Mouse (Mus musculus) kidney, adult 8-10 months (tissue): ENCODE measurements at regions not wholly inside any gene's neighbourhood (a gene's known extent, or its start where the extent isn't known, plus 50 kb on each side); places are given as distances from the start of the nearest gene placed in this dataset.

Experiments
- DNase-seq, 2 experiments: peaks; one replicate each; pipeline ENCODE4 v3.0.0; 2022

DNA sequence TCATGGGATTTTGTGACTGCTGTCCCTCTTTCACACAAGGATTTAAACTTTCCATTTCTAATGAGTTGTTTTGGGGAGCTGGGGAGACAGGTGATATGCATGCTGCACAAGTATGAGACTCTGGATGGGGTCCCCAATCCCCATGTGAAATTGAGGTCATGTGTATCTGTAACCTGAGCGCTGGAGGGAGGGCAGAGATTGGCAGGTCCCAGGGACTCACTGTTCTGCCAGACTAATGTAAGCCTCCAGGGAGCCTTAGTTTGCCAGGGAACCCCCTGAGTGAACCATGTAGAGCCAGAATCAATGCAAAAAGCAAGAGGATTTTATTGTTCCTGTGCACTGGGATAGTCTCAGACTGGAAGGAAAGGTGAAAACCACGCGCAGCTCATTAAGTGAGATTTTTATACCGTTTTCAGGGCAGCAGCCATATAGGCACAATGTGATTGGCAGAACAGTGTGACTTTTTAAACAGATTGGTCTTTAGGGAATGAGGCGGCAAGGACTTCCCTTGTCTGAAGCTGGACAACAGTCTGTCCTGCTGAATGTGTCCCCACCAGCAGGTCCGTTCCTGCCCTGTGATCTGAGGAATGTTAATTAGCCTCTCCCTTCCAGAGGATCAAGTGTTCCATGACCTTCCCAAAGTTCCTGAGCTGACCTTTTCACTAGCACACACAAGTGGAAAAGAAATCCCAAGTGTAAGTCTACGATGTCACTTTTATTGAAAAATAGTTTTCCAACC, 59.9 kb upstream of the Oxgr1 start:
- peak in 1 of 2 experiments; percentile 9 for DNase-seq

GRCm38 (mm10) chr14:120102749-120103142, 60.5 kb upstream of the Oxgr1 start:
- no peak for DNase-seq

DNA sequence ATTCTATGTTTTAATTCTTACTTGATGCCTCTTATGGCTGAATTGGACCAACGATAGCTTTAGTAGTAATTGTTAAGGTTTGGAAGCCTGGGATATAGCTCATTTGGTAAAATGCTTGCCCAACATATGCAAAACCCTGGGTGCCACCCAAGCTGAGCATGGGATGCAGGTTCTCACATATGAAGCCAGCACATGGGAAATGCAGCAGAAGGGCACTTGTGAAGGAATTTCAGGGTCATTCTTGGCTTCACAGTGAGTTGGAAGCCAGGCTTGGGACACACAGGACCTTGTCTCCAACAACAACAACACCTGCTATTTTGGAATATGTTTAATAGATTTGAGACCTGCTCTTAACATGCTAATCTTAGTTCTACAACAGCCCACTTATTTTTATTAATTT, 67.6 kb upstream of the Oxgr1 start:
- DNase-seq, result no peak

- DNase-seq, result no peak
Observed at GRCm38 (mm10) chr14:120113316-120113715, 71.1 kb upstream of the Oxgr1 start.

- DNase-seq, result no peak
Observed at GRCm38 (mm10) chr14:120118582-120118981, 76.3 kb upstream of the Oxgr1 start.

GRCm38 (mm10) chr14:120119094-120119501, 76.9 kb upstream of the Oxgr1 start:
- no peak for DNase-seq

DNA sequence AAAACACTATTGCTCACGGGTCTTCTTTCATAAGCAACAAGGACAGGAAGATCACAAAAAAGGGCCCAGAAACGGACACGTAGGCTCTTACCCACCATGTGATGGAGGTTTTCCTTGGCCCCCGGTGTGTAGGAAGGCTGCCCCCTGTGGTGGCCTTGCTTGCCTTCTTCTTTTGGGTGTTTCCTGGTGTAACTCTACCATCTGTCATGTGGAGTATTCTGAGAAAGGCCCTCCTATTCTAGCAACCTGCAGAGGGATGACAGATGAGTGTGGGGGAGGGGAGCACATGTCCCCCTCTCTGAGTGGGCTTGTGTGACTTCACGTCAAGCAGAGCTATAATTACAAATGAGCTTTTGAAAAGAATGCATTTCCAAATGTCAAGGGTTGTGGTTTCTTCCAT, 77.3 kb upstream of the Oxgr1 start:
- DNase-seq, result no peak

DNA sequence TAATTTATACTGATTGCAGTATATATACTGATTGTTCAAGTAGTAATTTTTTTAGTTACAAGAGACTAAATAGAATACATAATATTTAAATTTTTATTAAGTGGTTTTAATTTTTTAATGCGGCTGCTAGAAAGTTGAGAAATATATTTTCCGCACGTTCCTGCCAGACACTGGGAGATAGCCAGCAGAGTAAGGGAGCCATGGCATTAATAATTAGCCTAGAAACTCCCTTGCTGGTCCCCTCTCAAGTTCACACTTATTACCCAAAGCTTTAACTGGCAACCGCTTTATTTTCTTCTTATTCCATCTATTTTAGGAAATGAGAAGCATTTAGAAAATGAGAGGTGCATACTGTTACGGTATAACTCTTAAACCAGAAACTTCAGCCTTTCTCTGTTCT, 78.0 kb upstream of the Oxgr1 start:
- DNase-seq, result no peak

- no peak for DNase-seq
Observed at GRCm38 (mm10) chr14:120125315-120125714, 83.1 kb upstream of the Oxgr1 start.

- no peak for DNase-seq
Observed at GRCm38 (mm10) chr14:120127481-120127880, 85.2 kb upstream of the Oxgr1 start.

GRCm38 (mm10) chr14:120134346-120135008, 92.2 kb upstream of the Oxgr1 start:
- no peak for DNase-seq

- DNase-seq, result no peak
Observed at GRCm38 (mm10) chr14:120135198-120135597, 93.0 kb upstream of the Oxgr1 start.

DNA sequence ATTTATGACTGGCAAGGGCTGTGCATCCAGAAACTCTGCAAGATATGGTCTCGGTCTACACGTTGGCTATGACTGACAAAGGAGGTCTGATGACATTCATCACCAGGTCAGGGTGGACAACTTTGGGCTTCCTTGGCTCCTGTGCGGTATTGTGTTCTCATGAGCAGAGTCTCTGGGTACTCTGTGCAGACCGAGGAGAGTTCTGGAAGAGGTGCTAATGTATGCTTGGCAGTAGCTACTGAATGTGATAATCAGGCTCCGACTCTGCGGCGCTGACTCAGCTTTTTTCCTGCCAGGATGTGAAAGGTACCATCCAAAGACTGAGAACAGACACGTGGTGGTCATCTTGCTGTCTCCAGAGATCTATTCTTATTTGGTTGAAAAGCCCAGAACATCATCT, 94.5 kb upstream of the Oxgr1 start:
- DNase-seq, result no peak

GRCm38 (mm10) chr14:120137680-120138136, 95.5 kb upstream of the Oxgr1 start:
- peak; percentile 89 to 93 for DNase-seq

DNA sequence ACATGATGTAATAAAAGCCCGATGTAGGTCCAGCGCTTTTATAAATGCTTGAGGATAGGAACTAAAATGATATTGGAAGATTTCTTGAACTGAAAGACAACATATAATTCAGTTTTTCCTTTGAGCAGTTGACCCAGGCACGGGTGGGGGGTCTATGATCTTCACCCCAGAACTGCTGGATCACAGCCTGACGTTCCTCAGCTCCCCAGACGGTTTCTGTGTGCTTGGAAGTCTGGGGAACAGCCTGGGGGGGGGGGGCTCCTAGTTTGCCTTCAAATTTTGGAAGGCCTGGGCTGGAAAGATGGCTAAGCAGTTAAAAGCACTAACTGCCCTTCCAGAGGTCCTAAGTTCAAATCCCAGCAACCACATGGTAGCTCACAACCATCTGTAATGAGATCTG, 96.3 kb upstream of the Oxgr1 start:
- DNase-seq, result no peak

- DNase-seq, result no peak
Observed at GRCm38 (mm10) chr14:120139256-120139655, 97.0 kb upstream of the Oxgr1 start.

DNA sequence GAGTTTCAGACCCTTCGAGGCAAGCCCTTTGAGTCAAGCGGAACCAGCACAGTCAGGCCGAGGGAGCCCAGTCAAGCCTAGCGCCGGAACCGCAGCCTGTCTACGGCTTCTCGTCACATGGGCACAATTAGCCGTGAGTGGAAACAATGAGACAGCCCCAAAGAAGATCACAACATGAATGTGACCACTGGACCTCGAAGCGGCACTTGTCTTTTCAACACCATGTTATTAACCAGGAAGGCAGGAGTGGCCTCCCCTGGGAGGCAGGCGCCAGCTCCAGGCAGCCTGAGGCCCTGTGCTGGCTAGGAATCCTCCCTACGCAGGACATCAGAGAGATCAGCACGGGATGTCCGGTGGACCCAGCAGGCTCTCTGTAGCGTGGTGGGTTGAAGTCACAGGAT, 97.4 kb upstream of the Oxgr1 start:
- no peak for DNase-seq

GRCm38 (mm10) chr14:120140211-120140610, 98.0 kb upstream of the Oxgr1 start:
- no peak for DNase-seq

GRCm38 (mm10) chr14:120140791-120141747, 98.8 kb upstream of the Oxgr1 start:
- DNase-seq, result no peak

DNA sequence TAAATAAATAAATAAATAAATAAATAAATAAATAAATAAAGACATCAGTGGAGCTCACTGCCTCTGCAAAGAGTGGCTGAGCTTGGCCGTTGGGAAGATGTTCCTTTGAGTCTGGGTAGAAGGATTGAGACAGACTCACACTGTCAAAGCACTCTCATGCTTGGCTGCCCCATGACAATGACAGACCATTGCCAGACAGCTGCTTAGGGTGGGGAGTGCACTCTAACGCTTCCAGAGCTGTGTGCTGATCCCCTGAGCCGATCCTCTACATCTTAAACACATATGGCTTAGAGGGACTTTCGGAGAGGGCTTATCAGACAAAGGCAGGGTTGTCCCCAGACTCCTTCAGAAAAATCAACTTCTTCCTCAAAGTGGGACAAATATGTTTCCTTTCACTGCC, 100.0 kb upstream of the Oxgr1 start:
- DNase-seq, result no peak

DNA sequence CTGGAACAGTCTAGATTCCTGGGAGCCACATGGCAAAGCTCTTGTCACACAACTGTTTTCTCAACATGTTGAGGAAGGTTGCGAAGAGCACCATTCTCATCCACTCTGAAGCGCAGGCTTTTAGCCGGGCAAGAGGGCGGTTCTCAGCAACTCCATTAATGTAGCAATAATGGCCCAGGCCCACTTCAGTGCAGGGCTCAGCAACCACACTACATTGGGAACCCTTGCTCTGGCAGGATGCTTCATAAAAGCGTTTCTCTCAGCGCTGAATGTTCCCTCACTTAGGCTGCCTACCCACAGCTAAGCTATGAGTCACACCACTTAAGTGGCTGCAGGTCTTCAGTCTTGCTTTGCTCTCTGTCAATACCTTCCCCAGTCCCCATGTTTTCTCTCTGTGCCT, 102.2 kb upstream of the Oxgr1 start:
- DNase-seq, result no peak

DNA sequence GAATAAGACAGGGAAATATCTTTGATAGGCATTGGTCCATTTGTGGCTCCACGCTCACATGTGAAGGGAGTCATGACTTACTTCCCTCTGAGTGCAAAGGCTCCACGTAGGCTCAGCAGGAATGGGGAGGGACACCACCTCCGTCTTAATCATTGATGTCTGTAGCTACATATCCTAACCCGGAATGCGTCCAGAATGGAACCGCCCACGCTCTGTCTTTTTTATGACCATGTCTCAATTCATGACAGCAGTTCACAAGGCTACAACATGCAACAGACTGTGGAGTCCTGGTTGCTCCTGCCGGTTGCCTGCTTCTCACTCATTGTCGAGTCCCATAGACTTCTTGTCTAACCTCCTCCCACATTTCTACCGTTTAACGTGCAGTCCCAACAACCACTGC, 104.1 kb upstream of the Oxgr1 start:
- DNase-seq, result no peak
